Mouse (Mus musculus): ENCODE measurements around the gene Asb2.

- TF ChIP-seq POLR2A (IDR thresholded peaks at IDR 0.05; ENCODE audit: borderline replicate concordance, insufficient read depth, low read length) (no peak), CTCF (IDR thresholded peaks at IDR 0.05; ENCODE audit: borderline replicate concordance, insufficient read depth, low read depth, low read length) (no peak)
Measured at GRCm38 (mm10) chr12:103327107-103327506, 28.7 kb downstream of the Asb2 start.

All from cerebellum, adult 2 months (tissue).